Mouse (Mus musculus) left cerebral cortex, postnatal 10 days (tissue): ENCODE data around the gene Snx18. TPM values are rescaled to one million over a fixed set of nuclear protein-coding genes. Genes with fewer than 3 reads are reported as not detected.

ENCODE experiments used
- DNase-seq, 2 experiments: peaks; one replicate each; pipeline ENCODE4 v3.0.0; 2021 to 2022; ENCODE audit warnings: low spot score in 2 of 2, mixed read lengths in 1 of 2; ENCODE audit errors: extremely low spot score in 1 of 2
- intact Hi-C: fragments of 180-260 bp; cut with DNase I; formaldehyde crosslinking; loops from one replicate; pipeline ENCODE4 v1.15.1; 2025
- total RNA-seq, 2 experiments: library from RNA; stranded (reverse); gene quantifications; 2 replicates each; pipeline ENCODE4 v1.2.3; 2021

The Snx18 gene
- total RNA-seq: 10 to 100 TPM; 19.0 to 20.5 TPM

GRCm38 (mm10) chr13:113617891-113618823 lies at the start of gene Snx18:
Snx18 (minus strand) TSS chr13:113618564.
- intact Hi-C loops: loop anchor here (1.0 to 10.0 kb wide), 7 partner anchors 103 to 571 kb away; partner anchors contain the start of gene Gpx8
- DNase-seq: peak; percentile 88 to 96

- DNase-seq: no peak
- intact Hi-C loops: no loop called here
Observed at GRCm38 (mm10) chr13:113663883-113664282, 45.5 kb upstream of the Snx18 start.

DNA sequence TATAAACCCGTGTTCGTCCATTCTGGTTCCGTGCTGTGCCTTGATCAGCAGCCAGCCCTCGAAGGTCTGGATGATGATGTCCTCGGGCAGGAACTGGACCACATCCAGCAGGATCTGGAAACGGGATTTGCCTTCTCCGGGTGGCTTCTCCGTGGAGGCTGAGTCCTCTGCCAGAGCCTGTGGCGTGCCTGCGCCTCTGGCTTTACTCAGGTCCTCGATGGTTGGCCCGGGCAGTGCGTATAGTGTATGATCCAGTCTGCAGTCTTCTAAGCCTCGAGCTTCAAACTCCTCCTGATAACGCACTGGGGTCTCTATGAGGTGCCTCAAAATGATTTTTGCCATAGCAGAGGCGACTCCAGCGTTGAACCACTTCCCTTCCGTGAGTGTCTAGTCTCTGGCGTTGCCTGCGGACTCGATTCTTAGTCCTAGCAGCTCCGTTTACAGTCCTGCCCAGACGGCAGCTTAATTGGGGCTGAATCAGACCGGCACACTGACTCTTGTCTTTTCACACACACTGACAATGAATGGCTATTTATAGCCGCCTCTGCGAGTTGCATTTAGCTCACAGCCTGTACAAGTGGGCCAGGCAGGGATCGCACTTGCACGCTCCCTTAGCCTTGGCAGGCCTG lies 44.9 kb upstream of the Snx18 start, which contains the start of gene Hspb3:
Hspb3 (minus strand) TSS at position 526 of the 629 bp plus-strand sequence.
- intact Hi-C loops: no loop called here
- peak in 1 of 2 experiments; percentile 61 for DNase-seq

DNA sequence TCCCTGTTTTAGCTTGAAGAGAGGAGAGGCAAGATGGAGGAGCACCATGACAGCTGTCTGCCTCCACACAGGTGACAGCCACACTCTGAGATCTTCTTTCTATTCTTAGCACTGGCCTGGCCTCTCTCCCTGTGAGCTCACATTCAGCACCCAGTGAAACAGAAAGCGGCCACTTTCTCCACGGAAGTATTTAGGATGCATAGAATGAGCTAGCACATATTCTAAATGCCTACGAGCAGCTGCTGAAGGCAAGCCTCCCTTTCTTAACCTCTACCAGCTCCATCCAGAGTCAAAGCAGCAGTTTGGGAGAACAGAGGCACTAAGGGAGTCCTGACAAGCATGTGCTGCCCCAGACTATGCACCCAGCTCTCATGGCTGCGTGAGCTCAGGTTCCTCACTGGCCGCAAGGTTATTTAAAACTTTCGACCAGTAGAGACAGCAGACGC lies 43.5 kb upstream of the Snx18 start:
- DNase-seq: no peak
- intact Hi-C loops: no loop called here

DNA sequence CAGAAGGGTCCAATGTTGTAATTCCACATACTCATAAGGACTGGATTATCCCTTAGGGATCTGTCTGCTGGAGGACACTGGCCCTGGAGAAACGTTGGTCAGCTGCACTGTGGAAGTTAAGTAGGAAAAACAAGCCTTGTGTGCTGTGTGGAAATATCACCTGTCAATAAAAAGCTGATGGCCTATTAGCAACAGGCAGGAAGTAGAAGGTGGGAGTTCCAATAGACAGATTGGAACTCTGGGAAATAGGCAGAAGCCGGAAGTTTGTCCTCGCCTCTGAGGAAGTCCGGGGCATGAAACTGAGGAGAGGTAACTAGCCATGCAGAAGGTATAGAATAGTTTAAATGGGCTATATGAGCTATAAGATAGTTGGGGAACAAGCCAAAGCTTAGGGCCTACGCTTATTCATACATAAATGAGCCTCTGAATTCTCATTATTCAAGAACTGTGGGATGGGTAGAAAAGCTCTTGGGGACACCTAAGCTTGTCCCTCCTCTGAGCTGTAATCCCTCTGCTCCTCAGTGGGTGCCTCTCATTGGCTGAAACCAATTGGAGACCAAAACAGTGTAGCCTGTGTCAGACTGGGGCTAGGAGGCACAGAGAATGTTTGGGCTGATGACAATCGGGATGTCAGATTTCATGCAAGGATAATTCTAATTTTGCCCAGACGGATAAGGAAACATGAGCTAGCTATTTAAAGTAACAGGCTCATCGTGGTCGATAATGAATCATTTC lies 42.4 kb upstream of the Snx18 start:
- DNase-seq: no peak

GRCm38 (mm10) chr13:113657204-113657603 lies 38.8 kb upstream of the Snx18 start:
- DNase-seq: peak in 1 of 2 experiments; percentile 42

More for the DNA sequence above, 42.4 kb upstream of the Snx18 start:
- intact Hi-C loops: no loop called here

GRCm38 (mm10) chr13:113656639-113657038 lies 38.3 kb upstream of the Snx18 start:
- DNase-seq: no peak
- intact Hi-C loops: no loop called here

More at GRCm38 (mm10) chr13:113657204-113657603, 38.8 kb upstream of the Snx18 start:
- intact Hi-C loops: no loop called here

DNA sequence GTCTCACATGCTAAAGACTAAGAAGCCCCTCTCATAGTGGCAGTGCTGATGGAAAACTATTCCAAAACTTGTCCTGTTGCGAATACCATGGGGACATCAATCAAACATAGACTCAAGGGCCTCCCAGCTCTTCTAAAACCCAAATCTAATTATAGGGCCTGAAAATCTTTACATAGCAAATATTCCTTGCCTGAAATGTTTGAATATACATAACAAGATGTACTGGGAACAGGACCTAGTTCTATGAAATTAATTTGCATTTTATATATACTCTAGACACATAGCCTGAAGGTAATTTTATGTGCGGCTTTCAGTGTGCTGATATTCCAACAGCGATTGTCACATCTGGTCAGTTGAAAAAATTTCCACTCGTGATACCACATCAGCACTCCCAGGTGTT lies 37.1 kb upstream of the Snx18 start:
- intact Hi-C loops: no loop called here
- no peak for DNase-seq

GRCm38 (mm10) chr13:113640944-113641597 lies 22.7 kb upstream of the Snx18 start:
- no peak for DNase-seq
- intact Hi-C loops: loop anchor here (2.0 kb wide), 1 partner anchor 28 kb away; no protein-coding TSS in a partner anchor

DNA sequence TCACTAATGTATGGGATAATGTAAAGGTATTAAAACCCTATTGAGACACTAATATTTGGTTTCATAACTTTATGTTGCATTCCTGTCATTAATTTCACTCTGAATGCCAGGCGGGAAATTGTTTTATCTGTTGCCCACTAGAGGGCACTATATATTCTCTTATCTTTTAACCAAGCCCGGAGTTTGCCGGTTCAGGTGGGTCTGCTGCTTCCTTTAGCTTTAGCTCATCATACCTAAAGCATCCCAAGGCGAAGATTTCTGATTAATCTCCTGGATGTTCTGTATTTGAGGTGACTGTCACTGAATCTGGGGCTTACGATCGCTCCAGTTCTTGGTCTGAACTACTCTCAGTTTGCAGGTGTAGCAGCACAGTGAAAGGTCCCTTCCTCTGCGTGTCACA lies 20.6 kb upstream of the Snx18 start:
- DNase-seq: no peak
- intact Hi-C loops: loop anchor here (2.0 kb wide), 1 partner anchor 226 kb away; no protein-coding TSS in a partner anchor

- DNase-seq: no peak
- intact Hi-C loops: no loop called here
Observed at GRCm38 (mm10) chr13:113635799-113636222, 17.4 kb upstream of the Snx18 start.

DNA sequence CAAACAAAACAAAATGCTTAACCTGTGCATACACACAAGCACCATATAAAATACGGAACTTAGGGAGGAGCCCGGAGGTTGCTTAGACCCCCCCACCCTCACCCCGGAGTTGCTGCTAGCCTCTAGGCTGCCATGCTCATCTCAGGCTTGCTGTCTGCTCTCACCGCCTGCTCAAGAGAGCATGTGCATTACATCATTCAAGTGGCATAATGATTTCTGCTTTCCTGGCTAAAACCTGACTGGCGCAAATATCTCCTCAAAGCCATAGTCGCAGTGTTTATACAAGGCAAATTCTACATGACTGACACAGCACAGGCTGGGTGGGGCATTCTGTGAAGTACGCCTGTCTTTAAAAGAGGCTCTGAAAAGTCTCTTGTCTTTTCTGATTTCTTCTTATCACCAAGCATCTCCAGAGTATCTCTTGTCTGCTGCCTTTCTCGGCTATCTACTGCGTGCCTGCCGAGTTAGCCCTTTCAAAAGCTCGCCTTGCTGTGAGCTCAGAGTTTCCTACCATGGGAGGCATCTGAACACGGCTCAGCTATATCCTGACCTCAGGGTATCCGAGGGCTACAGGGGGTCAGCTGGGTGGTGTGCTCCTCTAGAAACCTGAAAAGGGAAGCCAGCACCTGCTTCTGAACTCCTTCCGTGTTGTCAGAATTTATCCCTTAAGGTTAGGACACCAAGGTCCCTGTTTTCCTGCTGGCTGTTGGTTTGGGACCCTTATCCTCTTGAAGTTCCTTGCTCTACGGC lies 16.5 kb upstream of the Snx18 start:
- intact Hi-C loops: no loop called here
- DNase-seq: no peak

DNA sequence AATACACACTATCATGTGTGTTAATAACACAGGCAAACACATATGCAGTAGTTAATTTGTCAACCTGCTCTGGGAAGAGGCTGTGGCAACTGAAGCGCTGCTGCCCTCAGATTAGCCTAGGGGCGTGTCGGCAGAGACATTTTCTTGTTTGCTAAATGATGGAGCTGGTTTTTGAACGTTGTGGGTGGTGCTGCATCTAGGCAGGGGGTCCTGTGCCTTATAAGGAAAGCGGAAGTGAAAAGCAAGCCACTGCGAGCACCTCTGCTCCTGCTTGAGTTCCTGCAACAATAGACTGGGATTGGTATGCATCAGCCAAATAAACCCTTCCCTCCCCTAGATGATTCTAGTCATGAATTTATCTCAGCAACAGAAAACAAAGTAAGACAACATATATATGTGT lies 14.1 kb upstream of the Snx18 start:
- intact Hi-C loops: no loop called here
- DNase-seq: no peak

GRCm38 (mm10) chr13:113627601-113628000 lies 9.2 kb upstream of the Snx18 start:
- intact Hi-C loops: no loop called here

DNA sequence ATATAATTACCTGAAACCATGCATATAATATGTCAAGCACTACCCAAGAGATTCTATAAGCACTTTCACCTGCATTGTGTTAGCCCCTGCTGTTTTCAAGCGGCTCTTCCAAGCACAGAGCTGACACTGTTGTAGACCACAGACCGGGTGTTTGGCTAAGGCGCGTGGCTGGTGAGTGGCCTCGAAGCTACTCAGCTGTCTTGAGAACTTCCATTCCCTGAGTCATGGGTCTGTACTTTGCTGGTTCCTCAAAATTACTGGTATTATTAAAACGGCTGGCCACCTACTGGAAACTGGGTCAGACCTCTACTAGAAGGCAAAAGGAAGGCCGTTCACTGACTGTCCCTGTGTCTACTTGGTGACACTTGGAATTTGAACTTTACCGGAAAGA lies 4.5 kb upstream of the Snx18 start:
- no peak for DNase-seq
- intact Hi-C loops: no loop called here

More at GRCm38 (mm10) chr13:113627601-113628000, 9.2 kb upstream of the Snx18 start:
- no peak for DNase-seq

DNA sequence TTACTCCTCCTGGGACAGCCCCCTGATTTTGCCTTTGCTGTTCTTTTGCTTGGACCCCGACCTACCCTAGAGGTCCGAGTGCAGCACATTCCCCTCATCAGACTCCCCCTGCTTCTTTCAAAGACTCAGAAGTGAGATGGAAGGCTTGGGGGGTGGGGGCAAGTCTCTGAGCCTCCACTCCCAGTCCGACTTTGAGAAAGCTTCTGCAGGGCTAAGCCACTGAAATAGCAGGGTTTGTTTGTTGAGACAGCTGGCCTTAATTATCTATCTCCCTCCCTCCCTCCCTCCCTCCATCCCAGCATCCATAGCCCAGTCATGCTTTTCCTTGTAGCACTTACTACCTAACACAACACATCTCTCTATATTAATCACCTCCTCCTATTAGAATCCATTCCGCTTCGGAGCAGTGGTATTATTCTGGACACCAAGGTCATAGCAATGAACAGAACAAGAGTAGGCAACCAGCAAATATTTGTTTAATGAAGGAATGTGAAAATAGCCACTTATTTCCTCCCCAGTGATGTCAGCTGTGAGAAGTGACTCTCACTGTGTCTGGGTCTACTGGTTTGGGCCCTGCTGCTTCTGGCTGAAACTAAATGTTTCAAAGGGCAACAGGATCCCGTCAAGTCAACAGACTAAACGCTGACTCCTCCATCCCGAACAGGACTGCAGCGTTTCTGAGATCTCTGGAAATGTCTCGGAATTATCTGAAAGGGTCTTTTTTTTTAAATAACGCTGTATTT lies 3.9 kb upstream of the Snx18 start:
- no peak for DNase-seq
- intact Hi-C loops: no loop called here

DNA sequence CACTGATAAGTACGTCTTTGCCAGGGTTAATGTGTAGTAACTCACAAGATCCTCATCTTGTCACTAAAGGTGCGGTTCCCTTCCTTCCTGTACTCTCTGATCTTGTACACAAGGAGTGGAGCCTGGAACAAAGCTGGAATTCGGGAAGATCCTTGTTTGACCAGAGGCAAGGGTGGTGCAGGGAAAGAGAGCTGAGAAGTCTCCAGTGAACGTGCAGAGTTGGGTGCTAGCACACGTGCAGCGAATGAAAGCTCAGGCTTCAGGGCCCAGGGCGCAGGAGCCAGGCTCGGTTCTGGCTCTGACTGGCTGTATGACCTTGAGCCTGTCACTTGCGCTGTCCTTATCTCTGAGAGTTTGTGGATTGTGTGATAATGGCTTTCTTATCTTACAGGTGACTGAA lies 639 bp upstream of the Snx18 start:
- DNase-seq: peak in 1 of 2 experiments; percentile 25
- intact Hi-C loops: loop anchor here (5.0 to 10.0 kb wide), 5 partner anchors 104 to 572 kb away; partner anchors contain the start of gene Gpx8
